Mouse (Mus musculus) heart, adult 10 weeks (tissue): Measurements from ENCODE around the gene Gm12800. TPM values are rescaled to one million over a fixed set of nuclear protein-coding genes. Genes with fewer than 3 reads are reported as not detected.

Experiments used
- polyA plus RNA-seq: library from polyadenylated mRNA; stranded (reverse); fragments of 350-450 nt; fragmentation: Illumina TruSeq; extraction: RNeasy Lipid Tissue Mini Kit (QIAGEN cat#74804); gene quantifications from one replicate; pipeline ENCODE4 v1.2.3, GENCODE M21; 2014; ENCODE audit warnings: low read depth, low replicate concordance

The Gm12800 gene
- polyA plus RNA-seq: not detected

DNA sequence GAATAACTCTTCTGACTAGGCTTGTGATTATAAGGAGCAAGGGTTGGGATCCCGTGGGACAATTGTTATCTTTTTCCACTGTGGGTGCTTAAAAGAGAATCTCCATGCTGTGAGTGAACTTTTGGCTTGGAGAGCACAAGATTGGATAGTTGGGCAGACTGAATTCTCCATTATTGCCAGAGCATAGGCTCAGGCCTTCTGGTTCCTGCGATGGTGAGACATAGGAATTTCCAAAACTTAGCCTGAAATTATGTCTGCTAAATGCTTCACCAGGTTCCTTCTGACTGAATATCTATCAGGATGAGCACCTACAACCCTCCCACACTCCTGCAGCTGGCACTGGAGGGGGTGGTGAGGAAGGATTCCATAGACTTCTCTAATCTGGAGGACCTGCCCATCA is at the start of gene Gm12800:
Gene Gm12800, plus strand, starts transcription at position 301 of the 400 bp plus-strand sequence.

DNA sequence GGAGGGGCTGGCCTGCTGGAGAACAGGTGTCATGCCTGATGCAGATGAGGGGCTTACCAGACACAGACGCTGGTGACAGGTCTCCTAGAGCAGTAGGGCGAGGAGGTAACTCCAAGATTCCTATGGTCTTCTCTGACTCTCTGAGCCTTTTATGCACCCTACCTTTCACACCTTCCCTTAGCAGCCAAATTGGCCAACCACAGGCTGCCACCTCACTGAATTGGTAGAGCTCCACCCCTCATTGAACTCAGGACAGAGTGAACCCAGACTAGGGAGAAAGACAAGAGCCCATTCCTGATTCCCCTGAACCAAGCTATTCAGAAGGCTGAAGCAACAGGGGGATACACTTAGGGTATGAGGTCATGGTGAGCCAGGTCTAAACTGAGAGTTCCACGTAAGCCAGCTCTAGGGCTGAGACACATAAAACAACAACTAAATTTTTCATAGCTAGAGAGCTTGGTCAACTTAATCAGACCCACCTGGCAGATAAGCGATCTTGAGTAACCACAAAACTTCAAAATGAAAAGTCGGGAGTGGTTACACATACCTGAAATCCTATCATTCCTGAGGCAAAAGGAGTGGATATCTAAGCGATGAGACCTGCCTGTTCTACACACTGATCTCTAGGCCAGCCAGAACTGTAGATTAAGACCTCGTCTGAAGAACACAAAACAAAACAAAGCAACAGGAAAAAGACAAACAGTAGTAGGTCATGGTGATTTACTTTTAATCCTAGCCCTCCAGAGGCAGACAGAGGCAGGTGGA is 15.1 kb upstream of the Gm12800 start, which contains the start of gene C130073F10Rik:
Gene C130073F10Rik, minus strand, starts transcription at position 134 of the 765 bp plus-strand sequence.

DNA sequence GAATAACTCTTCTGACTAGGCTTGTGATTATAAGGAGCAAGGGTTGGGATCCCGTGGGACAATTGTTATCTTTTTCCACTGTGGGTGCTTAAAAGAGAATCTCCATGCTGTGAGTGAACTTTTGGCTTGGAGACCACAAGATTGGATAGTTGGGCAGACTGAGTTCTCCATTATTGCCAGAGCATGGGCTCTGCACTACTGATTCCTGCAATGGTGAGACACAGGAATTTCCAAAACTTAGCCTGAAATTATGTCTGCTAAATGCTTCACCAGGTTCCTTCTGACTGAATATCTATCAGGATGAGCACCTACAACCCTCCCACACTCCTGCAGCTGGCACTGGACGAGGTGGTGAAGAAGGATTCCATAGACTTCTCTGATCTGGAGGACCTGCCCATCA is 31.2 kb downstream of the Gm12800 start, which contains the start of gene Gm12794:
Gene Gm12794, plus strand, starts transcription at position 301 of the 400 bp plus-strand sequence.

Other genes starting within 250 kb of the Gm12800 start
- gene Lepr, start 191.7 kb upstream of the Gm12800 start, polyA plus RNA-seq: 2.7 TPM
- gene B020004J07Rik, start 65.1 kb upstream of the Gm12800 start, polyA plus RNA-seq: not detected
- not detected for gene C130073F10Rik, start 15.3 kb upstream of the Gm12800 start, polyA plus RNA-seq
- gene Gm12794, start 31.3 kb downstream of the Gm12800 start, polyA plus RNA-seq: not detected
- not detected for gene Gm12790, start 71.9 kb downstream of the Gm12800 start, polyA plus RNA-seq
- not detected for gene Gm12789, start 77.5 kb downstream of the Gm12800 start, polyA plus RNA-seq
- 30.9 TPM for gene Pde4b, start 178.4 kb downstream of the Gm12800 start, polyA plus RNA-seq